Mouse (Mus musculus): Measurements from ENCODE around the gene Itpkb.

The Itpkb gene

DNA sequence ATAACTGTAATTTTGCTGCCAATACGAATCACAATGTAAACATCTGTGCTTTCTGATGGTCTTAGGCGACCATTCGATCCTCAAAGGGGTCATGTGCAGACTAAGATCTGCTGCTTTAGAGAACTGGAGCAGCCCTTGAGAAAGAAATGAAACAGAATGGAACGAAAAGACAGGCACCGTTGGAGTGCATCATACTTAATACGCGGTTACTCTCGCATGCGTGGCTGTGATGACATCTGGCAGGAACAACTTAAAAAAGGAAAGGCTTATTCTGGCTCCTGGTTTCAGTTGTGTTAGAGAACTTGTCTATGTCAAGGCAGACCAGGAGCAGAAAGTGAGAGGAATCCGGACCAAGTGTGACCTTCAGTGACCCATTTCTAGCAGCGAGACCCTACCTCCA, 15.6 kb upstream of the Itpkb start:
- no peak for DNase-seq (ENCODE audit: low spot score in 2 of 2)

DNA sequence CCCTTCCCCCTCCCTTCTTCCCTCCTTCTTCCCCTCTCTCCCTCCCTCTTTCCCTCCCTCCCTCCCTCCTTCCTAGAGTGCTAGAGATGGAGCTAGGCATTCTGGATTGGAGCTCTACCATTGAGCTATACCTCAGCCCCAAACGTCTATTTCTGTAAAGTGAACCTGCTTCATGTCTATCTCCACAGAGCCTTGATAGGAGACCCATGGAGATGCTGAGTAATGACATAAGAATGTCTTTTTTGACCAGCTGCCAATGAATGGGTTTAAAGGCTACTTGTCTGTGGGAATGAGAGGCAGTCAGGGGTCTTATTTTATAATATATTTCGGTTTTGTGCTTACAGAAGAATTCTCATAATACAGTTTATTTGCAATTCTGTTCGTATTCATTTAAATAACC, 15.2 kb upstream of the Itpkb start:
- DNase-seq (ENCODE audit: low spot score in 2 of 2), result no peak

DNA sequence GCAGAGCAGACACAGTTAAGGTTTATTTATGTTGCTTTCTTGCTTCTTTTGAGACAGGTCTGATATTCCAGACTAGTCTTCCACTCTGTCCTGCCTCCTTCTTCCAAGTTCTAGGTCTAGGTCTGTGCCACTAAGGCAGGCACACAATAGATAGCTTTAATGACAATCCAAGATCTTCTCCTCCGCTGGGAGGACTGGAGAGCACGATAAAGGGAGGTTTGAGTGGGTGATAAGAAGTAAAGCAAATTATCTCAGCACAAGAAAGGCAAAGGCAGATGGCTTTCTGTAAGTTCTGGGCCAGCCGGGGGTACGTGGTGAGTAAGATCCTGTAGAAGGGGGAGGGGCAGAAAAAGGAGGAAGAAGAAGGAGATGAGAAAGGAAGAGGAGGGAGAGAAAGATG, 12.8 kb upstream of the Itpkb start:
- no peak for DNase-seq (ENCODE audit: low spot score in 2 of 2)

DNA sequence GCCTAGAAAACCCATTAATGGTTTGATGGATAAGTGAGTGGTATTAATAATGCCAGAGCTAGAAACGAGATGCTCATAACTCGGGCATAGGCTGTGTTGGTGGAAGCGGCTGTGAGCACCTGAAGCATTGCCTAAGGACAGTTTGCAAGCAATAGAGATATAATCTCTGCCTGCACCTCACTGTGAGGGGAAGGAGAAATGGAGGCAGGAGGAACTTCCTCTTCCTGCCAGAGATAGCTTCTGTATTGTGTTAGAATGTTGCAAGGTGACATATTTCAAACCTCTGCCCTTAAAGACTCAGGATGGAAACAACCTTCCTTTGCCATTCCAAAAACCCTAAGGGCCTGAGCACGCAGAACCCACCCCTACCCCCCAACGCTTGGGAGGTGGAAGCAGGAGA, 11.9 kb upstream of the Itpkb start:
- DNase-seq (ENCODE audit: low spot score in 2 of 2), result peak in 1 of 2 experiments; percentile 29

DNA sequence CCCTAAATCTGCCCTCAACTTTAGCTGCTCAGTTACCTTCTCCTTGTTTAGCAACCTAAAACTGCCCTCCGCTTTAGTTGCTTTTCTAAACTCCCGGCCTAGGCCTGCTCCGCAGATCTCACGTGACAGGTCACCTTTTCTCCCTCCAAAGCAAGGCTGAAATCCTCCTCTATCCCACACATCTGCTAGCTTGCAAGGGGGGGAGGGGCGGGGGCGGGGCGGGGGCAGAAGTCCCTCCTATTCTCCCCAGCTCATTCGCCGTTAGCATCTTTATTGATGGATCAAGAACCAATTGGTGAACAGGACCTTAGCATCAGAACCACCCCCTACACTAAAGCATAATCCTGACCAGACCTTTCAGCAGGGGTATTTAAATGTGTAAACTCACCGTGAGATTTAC, 10.4 kb upstream of the Itpkb start:
- DNase-seq (ENCODE audit: low spot score in 2 of 2), result no peak

DNA sequence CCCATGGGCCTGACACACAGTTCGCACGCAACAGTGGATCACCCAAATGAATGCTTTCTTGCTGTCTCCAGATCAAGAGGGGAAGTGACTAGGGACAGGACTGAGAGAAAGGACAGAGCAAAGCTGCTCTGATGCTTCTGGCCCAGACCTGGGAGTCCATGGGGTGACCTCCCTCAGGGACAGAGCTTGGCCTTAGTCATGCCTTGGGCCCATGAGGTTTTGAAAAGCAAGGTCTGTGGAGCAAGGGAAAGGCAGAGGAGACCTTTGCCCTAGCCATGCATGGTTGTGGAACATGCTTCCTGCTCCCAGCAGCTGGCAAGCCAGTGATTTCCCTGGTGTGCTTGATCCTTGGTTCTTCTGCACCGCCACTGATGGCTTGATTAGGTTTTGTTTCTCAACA, 7.4 kb upstream of the Itpkb start:
- DNase-seq (ENCODE audit: low spot score in 2 of 2), result no peak

DNA sequence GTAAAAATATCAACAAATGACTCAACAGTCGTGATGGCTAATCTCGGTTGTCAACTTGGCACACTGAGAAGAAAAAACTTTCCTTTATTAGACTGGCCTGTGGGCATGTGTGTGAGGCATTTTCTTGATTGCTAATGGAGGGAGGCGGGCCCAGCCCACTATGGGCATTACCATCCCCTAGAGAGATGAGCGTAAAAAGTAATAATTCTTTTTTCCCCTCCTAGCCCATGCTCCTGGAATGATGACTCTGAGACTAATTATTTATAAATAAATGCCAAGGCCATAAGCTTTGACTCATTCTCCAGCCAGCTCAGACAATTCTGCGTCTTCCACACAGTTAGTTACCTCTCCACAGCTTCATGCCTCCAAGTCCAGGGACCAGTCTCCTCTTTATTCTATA, 6.8 kb upstream of the Itpkb start:
- no peak for DNase-seq (ENCODE audit: low spot score in 2 of 2)

DNA sequence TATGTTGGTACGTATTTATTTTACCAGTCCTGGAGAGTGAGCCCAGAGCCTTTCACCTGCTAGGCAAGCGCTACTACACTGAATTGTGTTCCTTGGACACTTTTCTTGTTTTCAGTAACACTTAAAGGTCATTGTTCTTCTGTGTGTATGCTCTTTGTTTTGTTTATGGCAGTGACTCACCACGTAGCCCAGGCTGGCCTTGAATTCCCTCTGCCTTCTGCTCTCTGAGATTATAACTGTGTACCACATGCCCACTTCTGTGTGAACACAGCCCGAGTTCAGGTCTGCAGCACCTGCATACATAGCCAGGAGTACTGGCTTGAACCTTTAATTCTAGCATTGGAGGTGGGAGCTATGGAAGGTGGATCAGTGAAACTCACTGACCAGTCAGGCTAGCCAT, 6.0 kb upstream of the Itpkb start:
- DNase-seq (ENCODE audit: low spot score in 2 of 2), result no peak

DNA sequence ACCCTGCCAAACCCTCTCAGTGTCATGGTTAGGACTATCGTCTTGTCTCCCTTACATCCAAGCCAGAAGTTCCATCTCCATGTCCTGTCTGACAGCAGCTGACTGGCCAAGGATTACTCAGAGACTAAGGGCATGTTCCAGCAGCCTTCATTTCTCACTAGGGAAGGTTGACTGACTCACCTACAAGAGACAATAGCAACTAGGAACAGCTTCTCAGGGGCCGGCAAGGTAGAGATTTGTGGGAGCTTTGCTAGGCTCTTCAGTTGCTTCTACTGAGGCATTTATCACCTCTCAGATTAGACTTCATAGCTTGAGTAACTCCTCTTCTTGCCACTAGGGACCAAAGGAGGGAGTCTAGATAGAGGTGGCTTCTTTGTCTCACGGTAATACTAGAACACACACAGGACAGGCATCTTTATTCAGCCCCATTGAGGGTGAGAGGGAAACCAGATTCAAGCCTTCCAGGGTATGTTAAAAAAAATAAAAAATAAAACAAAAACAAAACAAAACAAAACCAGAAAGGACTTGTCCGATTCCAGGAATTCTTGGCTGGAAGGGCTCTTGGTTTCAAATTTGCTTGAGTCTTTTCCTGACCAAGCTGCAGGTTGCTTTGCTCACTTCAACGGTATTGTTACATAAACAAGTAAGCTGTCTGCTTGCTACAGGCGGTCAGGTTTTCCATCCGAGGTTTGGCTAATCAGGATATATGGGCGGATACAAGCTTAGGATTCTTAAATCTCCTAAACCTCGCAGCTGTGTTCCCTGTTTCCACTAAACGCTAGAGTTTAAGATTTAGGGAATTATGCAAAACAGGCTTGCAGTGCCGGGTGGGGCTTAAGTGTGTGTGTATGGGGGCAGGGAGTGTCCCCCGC, 1.3 kb upstream of the Itpkb start:
- peak in 1 of 2 experiments; percentile 35 for DNase-seq (ENCODE audit: low spot score in 2 of 2)

DNA sequence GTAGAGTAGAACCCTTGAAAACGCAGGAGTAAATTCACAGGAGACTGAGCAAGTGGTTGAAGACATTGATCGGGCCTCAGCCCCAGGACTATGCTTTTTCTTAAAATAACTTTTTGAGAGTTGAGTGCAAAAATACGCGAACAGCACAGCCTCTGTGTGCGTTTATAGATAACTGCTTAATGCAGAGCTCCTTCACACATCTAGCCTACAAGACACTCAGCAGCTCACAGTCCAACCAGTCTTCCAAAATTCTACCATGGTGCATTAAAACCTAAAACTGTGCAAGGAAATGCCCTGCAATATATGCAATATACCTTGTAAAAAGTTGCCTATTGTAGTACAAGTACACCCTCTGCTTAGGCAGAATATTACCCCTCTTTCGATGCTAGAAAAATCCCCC, 579 bp upstream of the Itpkb start:
- peak in 1 of 2 experiments; percentile 13 for DNase-seq (ENCODE audit: low spot score in 2 of 2)

DNA sequence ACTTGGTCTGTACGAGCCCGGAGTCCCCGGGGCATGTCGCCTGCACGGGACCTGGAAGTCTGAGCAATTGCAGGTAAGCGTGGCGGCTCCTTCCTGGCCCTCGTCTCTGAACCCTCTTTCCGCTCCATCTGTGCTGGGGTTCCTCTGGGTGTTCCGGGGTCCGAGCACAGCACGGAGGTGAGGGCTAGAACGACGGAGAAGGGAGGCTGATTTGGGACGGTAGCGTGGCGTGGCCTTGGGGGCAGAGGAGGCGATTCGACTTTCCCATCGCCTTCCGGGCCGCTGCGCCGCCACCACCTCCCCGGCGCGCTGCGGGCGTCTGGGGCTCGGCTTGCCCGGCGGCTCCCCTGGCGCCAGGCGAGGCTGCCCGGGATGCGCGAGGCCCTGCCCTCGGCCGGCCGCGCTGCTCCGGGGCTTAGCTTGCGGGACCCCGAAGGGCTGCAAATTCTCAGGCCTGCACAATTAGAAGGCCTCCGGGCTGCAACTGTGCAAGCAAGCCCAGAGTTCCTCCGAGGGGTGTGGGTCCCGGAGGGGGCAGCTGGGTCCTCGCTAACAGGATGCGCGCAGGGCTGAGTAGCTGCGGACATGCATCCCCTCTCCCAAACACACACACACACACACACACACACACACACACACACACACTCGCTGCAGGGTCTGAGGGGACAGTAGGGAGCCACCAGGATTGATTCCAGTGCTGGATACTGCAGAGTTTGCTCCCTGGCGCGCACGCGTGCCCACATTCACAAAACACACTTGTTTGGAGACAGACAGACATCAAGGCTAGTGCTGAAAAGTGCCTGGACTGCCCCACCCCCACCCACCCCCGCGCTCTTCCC, 641 bp downstream of the Itpkb start:
- peak; percentile 67 to 68 for DNase-seq (ENCODE audit: low spot score in 2 of 2)

DNA sequence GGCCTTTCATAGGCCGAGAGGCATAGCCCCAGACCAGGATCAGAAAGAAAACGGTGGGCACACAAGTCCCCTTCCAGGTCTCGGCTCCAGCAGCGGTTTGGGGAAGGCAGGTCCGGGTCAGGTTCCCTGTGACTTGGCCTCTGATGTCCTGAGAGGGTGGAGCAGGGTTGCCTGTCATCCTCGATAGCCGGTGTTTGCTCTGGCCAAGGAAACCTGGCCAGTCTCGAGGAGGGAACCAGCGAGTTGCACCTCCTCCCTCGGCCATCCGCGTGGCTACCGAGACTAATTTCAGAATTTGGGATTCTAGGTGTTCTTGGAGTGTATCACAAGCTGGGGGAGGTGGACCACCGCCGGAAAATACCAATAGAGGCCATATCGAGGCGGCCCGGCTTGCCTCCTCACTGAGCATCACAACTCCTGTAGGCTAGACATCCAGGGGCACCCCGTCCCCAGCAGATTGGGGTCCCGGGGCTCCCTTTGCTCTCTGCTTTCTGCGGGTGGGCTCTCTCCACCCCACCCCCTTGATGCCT, 1.3 kb downstream of the Itpkb start:
- peak in 1 of 2 experiments; percentile 20 for DNase-seq (ENCODE audit: low spot score in 2 of 2)

DNA sequence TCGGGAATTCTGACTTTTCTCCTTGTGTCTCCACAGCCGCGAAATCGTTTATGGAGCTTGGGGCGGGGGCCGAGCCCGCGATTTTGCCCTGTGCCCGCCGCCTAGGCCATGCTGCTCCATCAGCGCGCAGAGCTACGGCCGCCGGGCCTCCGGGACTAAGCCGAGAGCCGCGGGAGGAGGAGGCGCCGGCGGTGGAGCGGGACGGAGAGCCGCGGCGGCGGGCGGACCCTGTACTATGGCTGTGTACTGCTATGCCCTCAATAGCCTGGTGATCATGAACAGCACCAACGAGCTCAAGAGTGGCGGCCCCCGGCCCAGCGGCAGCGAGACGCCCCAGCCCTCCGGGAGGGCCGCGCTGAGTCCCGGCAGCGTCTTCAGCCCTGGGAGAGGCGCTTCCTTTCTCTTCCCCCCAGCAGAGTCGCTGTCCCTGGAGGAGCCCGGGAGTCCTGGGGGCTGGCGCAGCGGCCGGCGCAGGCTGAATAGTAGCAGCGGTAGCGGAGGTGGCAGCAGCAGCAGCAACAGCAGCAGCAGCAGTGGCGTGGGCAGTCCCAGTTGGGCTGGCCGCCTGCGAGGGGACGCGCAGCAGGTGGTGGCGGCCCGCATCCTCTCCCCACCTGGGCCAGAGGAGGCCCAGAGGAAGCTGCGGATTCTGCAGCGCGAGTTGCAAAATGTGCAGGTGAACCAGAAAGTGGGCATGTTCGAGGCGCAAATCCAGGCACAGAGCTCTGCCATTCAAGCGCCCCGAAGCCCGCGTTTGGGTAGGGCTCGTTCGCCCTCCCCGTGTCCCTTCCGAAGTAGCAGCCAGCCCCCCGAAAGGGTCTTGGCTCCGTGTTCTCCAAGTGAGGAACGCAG, 2.0 kb downstream of the Itpkb start:
- peak; percentile 38 to 54 for DNase-seq (ENCODE audit: low spot score in 2 of 2)

DNA sequence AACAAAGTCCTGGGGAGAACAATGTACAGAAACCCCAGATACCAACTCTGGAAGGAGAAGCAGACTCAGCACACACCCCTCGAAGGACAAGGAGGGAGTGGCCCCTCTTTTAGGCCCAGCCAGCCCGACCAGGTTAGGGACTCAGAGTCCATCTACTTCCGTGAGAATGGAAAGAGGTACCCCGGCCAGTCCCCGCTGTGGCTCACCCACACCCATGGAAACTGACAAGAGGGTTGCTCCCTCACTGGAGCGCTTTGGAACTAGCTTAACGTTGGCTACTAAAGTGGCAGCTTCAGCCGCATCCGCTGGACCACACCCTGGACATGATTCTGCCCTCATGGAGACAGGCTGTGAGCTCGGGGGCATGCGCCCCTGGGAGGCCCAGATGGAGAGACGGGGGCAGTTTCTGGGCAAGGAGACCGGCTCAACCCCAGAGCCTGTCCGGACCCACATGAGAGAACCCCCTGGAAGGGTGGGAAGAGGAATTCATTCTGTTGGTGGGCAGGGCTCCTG, 2.7 kb downstream of the Itpkb start:
- DNase-seq (ENCODE audit: low spot score in 2 of 2), result no peak

DNA sequence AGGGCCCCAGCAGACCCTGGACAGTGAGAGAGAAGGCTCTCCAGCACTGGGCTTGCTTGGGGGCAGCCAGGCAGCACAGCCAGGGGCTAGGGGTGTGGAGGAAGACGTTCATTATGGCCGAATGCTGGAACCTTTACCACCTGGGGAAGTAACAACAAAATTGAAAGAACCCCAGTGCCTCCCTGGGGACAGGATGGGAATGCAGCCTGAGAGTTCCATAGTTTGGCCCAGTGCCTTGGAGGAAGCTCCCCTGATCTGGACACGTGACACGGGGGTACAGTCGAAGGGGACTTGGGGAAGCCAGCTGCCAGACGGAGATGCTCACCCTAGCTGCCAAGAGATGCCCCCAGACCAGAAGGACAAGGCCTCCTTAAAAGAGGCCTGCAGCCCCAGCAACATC, 3.3 kb downstream of the Itpkb start:
- DNase-seq (ENCODE audit: low spot score in 2 of 2), result no peak

DNA sequence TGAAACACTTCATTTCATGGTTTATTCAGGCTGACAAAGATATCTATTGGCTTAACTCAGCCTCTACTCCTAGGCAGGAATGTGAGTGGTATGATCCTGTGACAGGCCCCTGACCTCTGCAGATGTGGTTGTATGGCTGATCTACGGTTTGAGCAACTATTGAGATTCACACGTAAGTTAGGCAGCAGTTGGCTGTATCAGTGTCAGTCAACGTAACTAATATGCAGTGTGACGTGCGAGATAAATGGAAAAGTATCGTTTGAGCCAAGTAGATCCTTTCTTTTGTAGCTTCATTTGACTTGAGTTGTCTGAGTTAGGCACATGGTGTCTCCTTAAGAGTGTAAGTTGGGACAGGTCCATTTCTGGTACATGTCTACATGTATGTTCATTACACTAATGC, 4.3 kb downstream of the Itpkb start:
- DNase-seq (ENCODE audit: low spot score in 2 of 2), result no peak

DNA sequence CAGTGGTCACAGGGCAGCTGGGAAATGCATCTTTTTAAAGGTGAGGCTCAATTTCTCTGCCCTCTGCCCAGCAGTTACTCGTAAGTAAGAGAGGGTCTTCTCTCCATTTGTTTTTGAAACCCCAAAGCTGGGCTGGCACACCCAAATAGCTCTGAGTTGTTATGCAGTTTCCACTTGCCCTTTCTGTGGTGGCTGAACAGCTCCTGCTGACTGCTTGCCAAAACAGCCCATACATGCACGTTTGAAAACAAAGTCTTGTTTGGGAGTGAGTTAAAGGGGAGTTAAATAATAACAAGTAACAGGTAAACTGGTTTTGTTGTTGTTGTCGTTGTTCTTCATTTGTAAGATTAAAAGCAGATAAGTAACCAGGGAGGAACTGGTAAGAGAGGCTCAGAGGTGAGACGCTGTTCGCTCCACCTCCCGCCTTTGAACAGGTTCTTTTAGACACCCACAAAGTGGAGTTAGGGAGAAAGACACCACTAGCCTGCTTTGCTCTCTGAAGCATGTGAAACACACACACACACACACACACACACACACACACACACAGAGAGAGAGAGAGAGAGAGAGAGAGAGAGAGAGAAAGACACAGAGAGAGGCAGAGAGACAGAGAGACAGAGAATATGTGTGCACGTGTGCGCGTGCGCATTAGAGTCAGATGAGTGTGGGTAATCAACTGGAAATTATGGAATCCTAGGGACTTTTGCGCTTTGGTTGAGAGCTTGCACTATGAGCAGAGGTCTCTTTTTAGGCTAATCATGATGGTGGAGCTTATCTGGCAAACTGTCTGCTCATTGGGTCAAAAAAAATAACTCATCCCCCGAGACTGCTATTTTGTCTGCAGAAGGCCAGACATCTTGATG, 5.5 kb downstream of the Itpkb start:
- peak in 1 of 2 experiments; percentile 22 for DNase-seq (ENCODE audit: low spot score in 2 of 2)

DNA sequence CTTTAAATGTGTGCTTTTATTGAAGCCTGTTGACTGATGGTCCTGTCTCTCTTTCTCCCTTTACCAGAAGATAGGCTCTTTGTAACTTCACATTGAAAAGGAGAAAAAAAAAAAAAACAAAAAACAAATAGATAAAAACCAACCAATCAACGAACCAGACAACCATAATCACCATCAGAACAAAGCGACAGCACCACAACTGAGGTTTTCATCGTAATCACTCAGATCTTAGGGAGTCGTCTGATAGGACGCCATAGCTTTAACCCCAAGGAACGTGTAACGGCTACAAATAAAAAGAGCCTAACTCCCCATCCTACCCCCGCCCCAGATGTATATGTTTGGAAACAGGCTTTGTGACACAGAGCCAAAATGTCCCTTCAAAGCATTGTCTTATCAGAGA, 8.1 kb downstream of the Itpkb start:
- DNase-seq (ENCODE audit: low spot score in 2 of 2), result no peak

DNA sequence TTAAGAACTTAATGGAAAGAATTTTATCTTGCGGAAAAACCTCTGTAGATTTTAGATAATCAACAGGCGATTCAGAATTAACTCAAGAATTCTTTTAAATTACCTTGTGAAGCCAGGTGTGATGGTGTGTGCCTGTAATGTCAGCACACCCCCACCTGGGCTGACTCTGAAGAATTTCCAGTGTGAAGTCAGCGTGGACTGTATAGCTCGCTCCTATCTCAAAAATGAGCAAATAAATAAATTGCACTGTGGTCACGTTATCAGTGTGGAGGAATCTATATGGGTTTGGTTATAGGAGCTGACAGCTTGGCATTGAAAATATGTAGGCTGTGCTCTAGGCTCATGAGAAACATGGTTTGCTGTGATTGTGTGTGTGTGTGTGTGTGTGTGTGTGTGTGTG, 8.9 kb downstream of the Itpkb start:
- no peak for DNase-seq (ENCODE audit: low spot score in 2 of 2)

DNA sequence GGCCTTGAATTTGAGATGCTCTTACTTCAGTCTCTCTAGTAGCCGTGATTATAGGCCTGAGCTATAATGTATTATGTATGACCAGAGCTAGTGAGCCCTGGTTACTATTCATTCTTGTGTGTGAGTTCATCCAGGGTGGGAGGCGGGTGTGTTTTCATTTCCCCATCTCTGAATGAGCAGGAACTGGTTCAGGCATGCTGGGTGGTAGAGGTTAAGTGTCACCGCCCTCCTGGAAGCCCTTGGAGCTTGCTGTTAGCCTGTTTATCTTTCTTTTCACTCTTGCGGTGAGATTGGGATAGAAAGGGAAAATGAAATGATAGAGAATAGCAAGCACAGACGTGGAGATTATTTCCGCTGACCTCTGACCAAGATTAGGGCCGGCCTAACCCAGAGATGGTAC, 12.7 kb downstream of the Itpkb start:
- DNase-seq (ENCODE audit: low spot score in 2 of 2), result no peak
